Mouse (Mus musculus) lung, postnatal 0 days (tissue): ENCODE measurements at regions not wholly inside any gene's neighbourhood (a gene's known extent, or its start where the extent isn't known, plus 50 kb on each side); places are given as distances from the start of the nearest gene placed in this dataset.

Experiments
- ATAC-seq: fragments of 200-750 bp; cut with Nextera tagmentation; 2 replicates; pipeline ENCODE4 v1.8.0; 2017; ENCODE audit warnings: moderate library complexity
- DNase-seq: peaks from one replicate; pipeline ENCODE4 v3.0.0-alpha.2; 2016; ENCODE audit warnings: low spot score
- H3K27ac ChIP-seq: fragments of 300-500 bp; sonication (generic); 2 replicates; pipeline ENCODE4 v1.5.1; 2014; ENCODE audit warnings: antibody characterized with exemption, mild to moderate bottlenecking, low read length, mixed read lengths
- H3K27me3 ChIP-seq: fragments of 300-500 bp; sonication (generic); replicated peaks from 2 replicates; pipeline ENCODE4 v1.6.1; 2014; ENCODE audit warnings: low read length, mixed read lengths; ENCODE audit not compliant: insufficient read depth
- H3K36me3 ChIP-seq: fragments of 300-500 bp; sonication (generic); 2 replicates; pipeline ENCODE4 v1.6.1; 2014; ENCODE audit warnings: low read length, mixed read lengths; ENCODE audit not compliant: insufficient read depth
- H3K4me1 ChIP-seq: fragments of 300-500 bp; sonication (generic); 2 replicates; pipeline ENCODE4 v1.6.1; 2014; ENCODE audit warnings: antibody characterized with exemption, low read depth, low read length, mixed read lengths; ENCODE audit not compliant: insufficient read depth
- H3K4me2 ChIP-seq: fragments of 300-500 bp; sonication (generic); replicated peaks from 2 replicates; pipeline ENCODE4 v1.6.1; 2014; ENCODE audit warnings: low read depth, mild to moderate bottlenecking, low read length, moderate library complexity, mixed read lengths
- H3K4me3 ChIP-seq: fragments of 300-500 bp; sonication (generic); 2 replicates; pipeline ENCODE4 v1.5.1; 2014; ENCODE audit warnings: low read depth, low read length
- H3K9ac ChIP-seq: fragments of 300-500 bp; sonication (generic); replicated peaks from 2 replicates; pipeline ENCODE4 v1.6.1; 2014; ENCODE audit warnings: low read depth, mild to moderate bottlenecking
- H3K9me3 ChIP-seq: fragments of 300-500 bp; sonication (generic); 2 replicates; pipeline ENCODE4 v1.6.1; 2016; ENCODE audit warnings: low read length, mixed read lengths
- CTCF ChIP-seq: IDR thresholded peaks from 2 replicates; pipeline ENCODE4 v1.5.1; 2016; ENCODE audit warnings: antibody characterized with exemption, mild to moderate bottlenecking
- EP300 ChIP-seq: IDR thresholded peaks from 2 replicates; pipeline ENCODE4 v1.6.1; 2016; ENCODE audit warnings: antibody characterized with exemption, mild to moderate bottlenecking, control low read depth
- WGBS: fragments of 180-500 bp; shearing (Covaris S2); extraction: QIAGEN DNeasy Blood & Tissue Kit; methylation state at CpG from one replicate; pipeline ENCODE4 v1.1.7; 2014; 5-methylcytosine and 5-hydroxymethylcytosine counted together

GRCm38 (mm10) chr7:95864233-95864632, 306.8 kb upstream of the Tenm4 start:
- no peaks in the 10 kb centered on the region for H3K9me3 ChIP-seq
- ATAC-seq: no peak
- no peaks in the 10 kb centered on the region for H3K4me1 ChIP-seq
- H3K27me3 ChIP-seq: no peaks in the 10 kb centered on the region
- no peak overlapping the region for H3K4me2 ChIP-seq
- peak; percentile 54 for DNase-seq
- H3K36me3 ChIP-seq: no peaks in the 10 kb centered on the region
- H3K4me3 ChIP-seq: no peak overlapping the region
- WGBS: 24% methylated on average over 3 of the region's 3 CpGs
- TF ChIP-seq EP300: no peak
- peak; percentile 51 for TF ChIP-seq CTCF
- H3K27ac ChIP-seq: no peak overlapping the region
- no peak overlapping the region for H3K9ac ChIP-seq

- no peaks in the 10 kb centered on the region for H3K4me1 ChIP-seq
- no peak overlapping the region for H3K9ac ChIP-seq
- ATAC-seq (no peak), DNase-seq (no peak)
- no peaks in the 10 kb centered on the region for H3K36me3 ChIP-seq
- no peak overlapping the region for H3K4me2 ChIP-seq
- H3K9me3 ChIP-seq: no peaks in the 10 kb centered on the region
- TF ChIP-seq EP300 (no peak), CTCF (peak; percentile 26)
- H3K27me3 ChIP-seq: no peaks in the 10 kb centered on the region
- 54% methylated on average over 3 of the region's 3 CpGs for WGBS
- no peak overlapping the region for H3K27ac ChIP-seq
- no peak overlapping the region for H3K4me3 ChIP-seq
Measured at GRCm38 (mm10) chr7:95865270-95865669, 305.8 kb upstream of the Tenm4 start.

DNA sequence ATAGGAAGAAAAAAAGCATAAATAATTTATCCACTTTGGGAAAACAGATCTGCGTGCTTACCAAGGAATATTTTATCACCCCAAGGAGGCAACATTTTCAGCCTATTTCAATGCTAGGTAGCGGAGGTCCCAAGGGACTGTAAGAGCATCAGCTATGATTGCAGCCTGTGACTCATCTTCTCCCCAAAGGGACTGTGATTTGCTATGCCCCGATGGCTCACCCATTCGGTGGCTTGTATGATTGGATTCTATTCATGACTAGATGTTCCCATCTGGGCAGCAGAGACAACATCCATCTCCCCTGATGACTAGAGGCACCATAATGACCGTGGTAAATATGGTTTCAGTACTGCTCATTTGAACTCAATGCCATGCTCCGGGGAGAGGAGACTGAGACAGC, 302.3 kb upstream of the Tenm4 start:
- H3K4me2 ChIP-seq: no peak overlapping the region
- H3K27me3 ChIP-seq: no peaks in the 10 kb centered on the region
- DNase-seq (no peak), ATAC-seq (no peak)
- H3K9ac ChIP-seq: no peak overlapping the region
- no peaks in the 10 kb centered on the region for H3K9me3 ChIP-seq
- no peaks in the 10 kb centered on the region for H3K4me1 ChIP-seq
- WGBS: 85% methylated on average over 6 of the region's 6 CpGs
- no peaks in the 10 kb centered on the region for H3K36me3 ChIP-seq
- TF ChIP-seq CTCF (no peak), EP300 (no peak)
- H3K27ac ChIP-seq: no peak overlapping the region
- H3K4me3 ChIP-seq: no peak overlapping the region

DNA sequence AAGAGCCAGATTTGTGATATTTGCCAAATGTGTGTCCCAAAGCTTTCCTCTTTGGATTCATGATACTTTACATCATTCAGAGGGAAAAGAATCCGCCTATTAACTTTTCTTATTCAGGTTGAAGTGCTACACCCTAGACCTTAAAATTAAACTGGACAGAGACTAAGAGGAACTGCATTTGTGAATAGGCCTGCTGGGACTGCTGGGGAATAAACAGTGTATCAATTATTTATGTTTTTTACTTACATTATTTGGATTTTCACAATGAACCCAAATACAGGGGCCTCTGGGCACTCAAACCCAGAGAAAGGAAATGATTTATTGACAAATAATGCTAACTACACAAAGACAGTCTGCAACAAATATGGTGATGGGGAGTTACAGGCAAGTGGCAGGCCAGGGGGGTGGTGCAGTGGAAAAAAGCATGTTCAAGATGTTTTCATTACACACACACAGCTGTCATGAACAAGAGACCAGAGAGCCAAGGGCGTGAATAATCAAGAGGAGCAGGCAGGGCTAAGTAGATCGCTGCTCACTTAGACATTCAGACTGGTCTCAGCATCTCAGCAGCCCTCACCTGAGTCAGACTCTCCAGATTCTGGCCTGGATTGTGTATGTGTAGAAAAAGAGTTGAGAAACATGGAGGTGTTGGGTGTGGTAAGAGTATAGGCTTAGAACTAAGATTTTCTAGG, 290.3 kb upstream of the Tenm4 start:
- ATAC-seq (no peak), DNase-seq (no peak)
- Histone ChIP-seq H3K4me3 (no peak overlapping the region), H3K4me2 (no peak overlapping the region), H3K9ac (no peak overlapping the region), H3K4me1 (no peaks in the 10 kb centered on the region), H3K27ac (no peak overlapping the region), H3K36me3 (no peaks in the 10 kb centered on the region), H3K27me3 (no peaks in the 10 kb centered on the region), H3K9me3 (no peaks in the 10 kb centered on the region)
- TF ChIP-seq CTCF (no peak), EP300 (no peak)
- 72% methylated on average over 3 of the region's 3 CpGs for WGBS

DNA sequence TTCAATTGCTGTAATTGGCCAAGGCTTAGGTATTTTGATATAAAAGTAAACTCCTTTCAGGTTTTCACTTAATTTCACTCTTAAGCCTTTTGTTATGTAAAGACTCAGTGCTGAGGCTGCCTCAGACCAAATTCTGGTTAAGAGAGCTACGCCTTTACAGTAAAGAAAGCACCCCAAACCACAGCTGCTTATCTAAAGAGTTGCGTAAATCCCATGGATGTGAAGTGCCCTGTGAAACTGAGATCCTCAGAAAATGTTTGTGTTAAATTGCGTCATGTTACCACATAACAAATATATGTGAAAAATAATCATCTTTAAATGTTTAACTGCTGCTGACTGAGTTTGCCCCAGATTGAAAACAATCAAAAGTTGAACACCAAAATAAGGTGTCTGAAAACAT, 269.5 kb upstream of the Tenm4 start:
- Histone ChIP-seq H3K4me3 (no peak overlapping the region), H3K9me3 (no peaks in the 10 kb centered on the region), H3K9ac (no peak overlapping the region), H3K27ac (no peak overlapping the region), H3K36me3 (no peaks in the 10 kb centered on the region), H3K27me3 (no peaks in the 10 kb centered on the region), H3K4me2 (no peak overlapping the region), H3K4me1 (no peaks in the 10 kb centered on the region)
- TF ChIP-seq CTCF: no peak
- TF ChIP-seq EP300: 0 out of 2 replicates have a peak, but pooled peaks have one; percentile 11
- WGBS: 31% methylated on average over 3 of the region's 3 CpGs
- peak; percentile 58 for DNase-seq
- ATAC-seq: peak; percentile 66

- Histone ChIP-seq H3K9ac (no peak overlapping the region), H3K36me3 (no peaks in the 10 kb centered on the region), H3K4me3 (no peak overlapping the region), H3K4me1 (no peaks in the 10 kb centered on the region), H3K9me3 (no peaks in the 10 kb centered on the region), H3K27me3 (no peaks in the 10 kb centered on the region), H3K4me2 (no peak overlapping the region), H3K27ac (no peak overlapping the region)
- ATAC-seq (peak; percentile 71), DNase-seq (peak; percentile 63)
- 50% methylated on average over 4 of the region's 4 CpGs for WGBS
- TF ChIP-seq EP300 (no peak), CTCF (no peak)
Measured at GRCm38 (mm10) chr7:95914406-95915080, 256.5 kb upstream of the Tenm4 start.
